Mouse (Mus musculus) thymus, adult 2 months (tissue): ENCODE results near the gene Fscn1. TPM values are rescaled to one million over a fixed set of nuclear protein-coding genes. Genes with fewer than 3 reads are reported as not detected.
A peak's percentile ranks its signal among the peaks of the same experiment; 100 is the strongest.

Experiments
- DNase-seq: peaks from one replicate; pipeline ENCODE4 v3.0.0; 2021
- H3K27ac ChIP-seq: fragments of 200-500 bp; 2 replicates; pipeline ENCODE4 v1.5.1; 2012; ENCODE audit warnings: low read length, control low read depth; ENCODE audit not compliant: control insufficient read depth, insufficient read depth
- H3K27me3 ChIP-seq: fragments of 200-500 bp; 2 replicates; pipeline ENCODE4 v1.6.1; 2012; ENCODE audit warnings: mild to moderate bottlenecking, low read length, moderate library complexity, mixed read lengths; ENCODE audit not compliant: control insufficient read depth, insufficient read depth
- H3K36me3 ChIP-seq: fragments of 200-500 bp; 2 replicates; pipeline ENCODE4 v1.6.1; 2012; ENCODE audit warnings: mild to moderate bottlenecking, low read length, moderate library complexity; ENCODE audit not compliant: control insufficient read depth, insufficient read depth
- H3K4me1 ChIP-seq: fragments of 200-500 bp; replicated peaks from 2 replicates; pipeline ENCODE4 v1.6.1; 2012; ENCODE audit warnings: low read length; ENCODE audit not compliant: control insufficient read depth, insufficient read depth
- H3K4me3 ChIP-seq: fragments of 200-500 bp; 2 replicates; pipeline ENCODE4 v1.5.1; 2012; ENCODE audit warnings: mild to moderate bottlenecking, low read length, control low read depth, moderate library complexity; ENCODE audit not compliant: control insufficient read depth, insufficient read depth
- CTCF ChIP-seq: fragments of 200-500 bp; IDR thresholded peaks from 2 replicates; pipeline ENCODE4 v1.5.1; 2012; ENCODE audit warnings: mild to moderate bottlenecking, control low read depth, low read length, moderate library complexity, borderline replicate concordance; ENCODE audit not compliant: control insufficient read depth, poor library complexity, insufficient read depth; ENCODE audit errors: extremely low read depth
- POLR2A ChIP-seq: fragments of 200-500 bp; IDR thresholded peaks from 2 replicates; pipeline ENCODE4 v1.6.1; 2012; ENCODE audit warnings: mild to moderate bottlenecking, low read length, control low read depth, moderate library complexity; ENCODE audit not compliant: control insufficient read depth, poor library complexity, insufficient read depth; ENCODE audit errors: extremely low read depth
- whole genome bisulfite sequencing: fragments of 180-500 bp; shearing (Covaris S2); methylation state at CpG from one replicate; pipeline ENCODE4 v1.1.7; 2018; 5-methylcytosine and 5-hydroxymethylcytosine counted together
- polyA plus RNA-seq: library from polyadenylated mRNA; depleted of rRNA; stranded (reverse); fragments of >200 nt; gene quantifications from 2 replicates; pipeline ENCODE4 v1.2.3, GENCODE M21; 2012; rRNA removed

Fscn1 gene
- 148 and 157 TPM in 2 replicates for polyA plus RNA-seq

DNA sequence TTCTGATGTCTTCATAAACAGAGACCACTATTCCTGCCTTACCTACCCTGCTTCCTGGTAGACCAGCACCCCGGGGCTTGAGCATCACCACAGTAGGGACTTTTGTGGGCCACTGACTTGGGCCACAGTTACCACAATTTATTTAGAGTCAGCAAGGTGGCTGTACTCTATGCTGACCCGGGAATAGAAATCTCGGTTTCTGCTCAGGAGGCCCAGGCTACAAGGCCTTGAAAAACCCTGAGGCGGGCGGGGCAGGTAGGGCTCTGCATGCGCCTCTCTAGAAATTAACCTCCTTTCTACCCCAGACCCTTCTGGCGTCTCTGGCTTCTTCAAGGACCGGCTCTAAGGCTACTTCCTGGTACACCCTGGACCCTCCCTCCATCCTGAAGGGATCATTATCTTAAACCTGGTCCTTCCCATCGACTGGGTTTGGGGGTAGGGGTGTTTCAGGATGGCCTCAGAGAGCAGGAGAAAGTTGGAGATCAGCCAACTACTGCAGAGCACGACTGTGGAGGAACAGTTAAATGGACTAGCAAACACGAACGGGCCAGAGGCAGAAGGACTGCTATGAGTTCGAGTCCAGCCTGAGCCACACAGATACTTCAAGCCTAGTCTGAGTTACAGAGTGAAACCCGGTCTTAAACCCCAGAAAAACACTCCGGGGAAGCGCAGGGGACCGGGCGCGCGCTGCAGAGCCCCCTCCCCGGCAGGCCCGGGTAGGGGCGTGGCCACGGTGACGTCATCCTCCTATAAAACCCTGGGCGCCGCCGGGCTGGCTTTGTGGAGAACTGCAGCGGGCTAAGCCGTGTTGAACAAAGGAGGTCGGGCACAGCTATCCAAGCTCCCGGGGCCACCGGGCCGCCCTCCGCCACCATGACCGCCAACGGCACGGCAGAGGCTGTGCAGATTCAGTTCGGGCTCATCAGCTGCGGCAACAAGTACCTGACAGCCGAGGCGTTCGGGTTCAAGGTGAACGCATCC, at the start of gene Fscn1:
TSS of gene Fscn1 (plus strand) at position 768 of the 981 bp plus-strand sequence.
- TF ChIP-seq POLR2A (no peak), CTCF (no peak)
- Histone ChIP-seq H3K27me3 (peaks cover 21% of the 10 kb centered on the region; the same call in 1 of the 2 replicates), H3K36me3 (no peaks in the 10 kb centered on the region), H3K4me3 (peak within 1 kb of the TSS; percentile 47), H3K27ac (no peak within 1 kb of the TSS), H3K4me1 (peaks cover 8% of the 10 kb centered on the region)
- DNase-seq: peak; percentile 76
- WGBS: 17% methylated on average over 44 of the region's 44 CpGs

DNA sequence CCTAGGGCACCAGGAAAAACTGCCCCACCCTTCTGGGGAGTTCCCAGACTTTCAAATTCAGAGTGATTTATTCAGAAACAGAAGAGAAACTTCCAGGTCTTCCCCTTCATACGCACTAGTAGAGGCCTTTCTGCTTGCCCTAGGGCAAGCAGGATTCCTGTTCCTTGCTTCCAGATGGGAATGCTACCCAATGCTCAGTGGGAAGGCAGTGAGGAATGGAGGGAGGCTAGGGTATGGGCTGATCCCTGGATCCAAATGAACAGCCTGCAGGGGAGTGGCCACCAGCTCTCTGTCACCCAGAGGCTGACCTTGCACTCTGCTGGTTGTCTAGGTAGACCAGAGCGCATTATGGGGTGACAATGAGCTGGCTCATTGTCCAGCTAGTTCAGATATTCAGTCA, 48.5 kb upstream of the Fscn1 start:
- Histone ChIP-seq H3K4me3 (no peak overlapping the region), H3K27me3 (no peaks in the 10 kb centered on the region), H3K4me1 (peaks cover 45% of the 10 kb centered on the region), H3K27ac (no peak overlapping the region), H3K36me3 (no peaks in the 10 kb centered on the region)
- 91% methylated on average over 2 of the region's 2 CpGs for WGBS
- no peak for TF ChIP-seq POLR2A
- DNase-seq: no peak

- H3K4me3 ChIP-seq: no peak overlapping the region
- H3K36me3 ChIP-seq: no peaks in the 10 kb centered on the region
- no peak for DNase-seq
- peaks cover 48% of the 10 kb centered on the region for H3K4me1 ChIP-seq
- 99% methylated on average over 3 of the region's 3 CpGs for WGBS
- no peak for TF ChIP-seq CTCF
- no peak for TF ChIP-seq POLR2A
- H3K27ac ChIP-seq: no peak overlapping the region
- no peaks in the 10 kb centered on the region for H3K27me3 ChIP-seq
Measured at GRCm38 (mm10) chr5:142912320-142912719, 47.8 kb upstream of the Fscn1 start.

DNA sequence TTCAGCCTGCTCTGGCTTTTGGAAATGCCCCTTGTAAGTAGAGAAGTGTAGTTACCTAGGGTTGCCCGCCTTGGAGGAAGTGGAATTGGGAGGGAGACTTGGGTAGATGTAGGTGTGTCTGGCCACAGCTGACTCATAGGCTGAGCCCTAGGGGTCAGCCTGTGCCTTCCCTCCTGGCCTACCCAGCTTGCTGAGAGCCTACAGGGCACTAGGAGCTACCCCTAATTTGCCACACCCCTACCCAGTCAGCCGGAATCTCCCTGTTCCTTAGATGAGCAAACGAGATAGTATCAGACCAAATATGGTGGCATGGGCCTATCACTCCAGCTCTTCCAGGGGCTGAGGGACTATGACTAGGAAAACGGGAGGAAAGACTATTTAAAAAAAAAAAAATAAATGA, 47.4 kb upstream of the Fscn1 start:
- Histone ChIP-seq H3K36me3 (no peaks in the 10 kb centered on the region), H3K4me1 (peaks cover 44% of the 10 kb centered on the region), H3K27me3 (no peaks in the 10 kb centered on the region), H3K27ac (no peak overlapping the region), H3K4me3 (no peak overlapping the region)
- 87% methylated on average over 4 of the region's 4 CpGs for WGBS
- DNase-seq: no peak
- TF ChIP-seq CTCF: no peak
- no peak for TF ChIP-seq POLR2A

- 94% methylated on average over 11 of the region's 11 CpGs for WGBS
- H3K27me3 ChIP-seq: no peaks in the 10 kb centered on the region
- TF ChIP-seq CTCF: no peak
- no peak for TF ChIP-seq POLR2A
- H3K4me3 ChIP-seq: no peak overlapping the region
- no peaks in the 10 kb centered on the region for H3K36me3 ChIP-seq
- H3K27ac ChIP-seq: no peak overlapping the region
- DNase-seq: no peak
- H3K4me1 ChIP-seq: peaks cover 27% of the 10 kb centered on the region
Measured at GRCm38 (mm10) chr5:142915231-142915630, 44.9 kb upstream of the Fscn1 start.

GRCm38 (mm10) chr5:142916593-142916992, 43.5 kb upstream of the Fscn1 start:
- no peaks in the 10 kb centered on the region for H3K36me3 ChIP-seq
- TF ChIP-seq POLR2A (no peak), CTCF (no peak)
- H3K4me1 ChIP-seq: peaks cover 31% of the 10 kb centered on the region
- H3K27me3 ChIP-seq: no peaks in the 10 kb centered on the region
- H3K27ac ChIP-seq: no peak overlapping the region
- 66% methylated on average over 7 of the region's 7 CpGs for WGBS
- no peak overlapping the region for H3K4me3 ChIP-seq
- DNase-seq: no peak

- H3K4me1 ChIP-seq: peaks cover 32% of the 10 kb centered on the region
- no peak overlapping the region for H3K27ac ChIP-seq
- no peak overlapping the region for H3K4me3 ChIP-seq
- no peaks in the 10 kb centered on the region for H3K36me3 ChIP-seq
- no peak for TF ChIP-seq CTCF
- WGBS: 98% methylated on average over 8 of the region's 8 CpGs
- no peaks in the 10 kb centered on the region for H3K27me3 ChIP-seq
- no peak for DNase-seq
Measured at GRCm38 (mm10) chr5:142917402-142917801, 42.7 kb upstream of the Fscn1 start.
